Mouse (Mus musculus) heart, embryonic 15.5 days (tissue): ENCODE data around the gene Lep. TPM values are rescaled to one million over a fixed set of nuclear protein-coding genes. Genes with fewer than 3 reads are reported as not detected.

Source experiments
- ATAC-seq: fragments of 200-750 bp; cut with Nextera tagmentation; replicated peaks from 2 replicates; pipeline ENCODE4 v1.8.0; 2017; ENCODE audit warnings: low read depth, moderate TSS enrichment; ENCODE audit not compliant: insufficient number of reproducible peaks, insufficient read depth, low FRiP score
- H3K27ac ChIP-seq: fragments of 300-500 bp; sonication (generic); 2 replicates; pipeline ENCODE4 v1.5.1; 2015; ENCODE audit warnings: mild to moderate bottlenecking, inconsistent platforms
- H3K27me3 ChIP-seq: fragments of 300-500 bp; sonication (generic); 2 replicates; pipeline ENCODE4 v1.6.1; 2015; ENCODE audit warnings: inconsistent platforms
- H3K36me3 ChIP-seq: fragments of 300-500 bp; sonication (generic); 2 replicates; pipeline ENCODE4 v1.6.1; 2015; ENCODE audit warnings: mild to moderate bottlenecking, inconsistent platforms
- H3K4me1 ChIP-seq: fragments of 300-500 bp; sonication (generic); replicated peaks from 2 replicates; pipeline ENCODE4 v1.6.1; 2015; ENCODE audit warnings: inconsistent platforms
- H3K4me2 ChIP-seq: fragments of 300-500 bp; sonication (generic); 2 replicates; pipeline ENCODE4 v1.6.1; 2015; ENCODE audit warnings: inconsistent platforms, mild to moderate bottlenecking, moderate library complexity
- H3K4me3 ChIP-seq: fragments of 300-500 bp; sonication (generic); 2 replicates; pipeline ENCODE4 v1.5.1; 2015; ENCODE audit warnings: mild to moderate bottlenecking, inconsistent platforms
- H3K9ac ChIP-seq: fragments of 300-500 bp; sonication (generic); 2 replicates; pipeline ENCODE4 v1.6.1; 2015; ENCODE audit warnings: mild to moderate bottlenecking, inconsistent platforms
- H3K9me3 ChIP-seq: fragments of 300-500 bp; sonication (generic); replicated peaks from 2 replicates; pipeline ENCODE4 v1.6.1; 2016; ENCODE audit warnings: inconsistent platforms
- WGBS: fragments of 180-500 bp; shearing (Covaris S2); methylation state at CpG from one replicate; pipeline ENCODE4 v1.1.7; 2015; ENCODE audit warnings: mixed read lengths; 5-methylcytosine and 5-hydroxymethylcytosine counted together
- polyA plus RNA-seq: library from polyadenylated mRNA; unstranded; fragments of >200 nt; fragmentation: Nextera tagmentation; extraction: Ambion mirVana; gene quantifications from 2 replicates; pipeline ENCODE4 v1.2.1, GENCODE M21; 2015

Lep gene
- polyA plus RNA-seq, 1 experiment from 2014 or later, result not detected

- no peaks in the 10 kb centered on the region; the same call in 1 of the 2 replicates for H3K27me3 ChIP-seq
- no peak overlapping the region for H3K4me3 ChIP-seq
- WGBS, result 56% methylated on average over 7 of the region's 7 CpGs
- peak; percentile 58; the same call in 1 of the 2 replicates for ATAC-seq
- H3K36me3 ChIP-seq, result no peaks in the 10 kb centered on the region
- H3K9me3 ChIP-seq, result 0 out of 2 replicates have a peak, but pooled peaks cover 7% of the 10 kb centered on the region
- H3K4me2 ChIP-seq, result no peak overlapping the region
- peak overlapping the region; percentile 20; the same call in 1 of the 2 replicates for H3K27ac ChIP-seq
- H3K9ac ChIP-seq, result no peak overlapping the region
- H3K4me1 ChIP-seq, result no peaks in the 10 kb centered on the region
Observed at GRCm38 (mm10) chr6:29087921-29088709, 28.1 kb downstream of the Lep start.

- WGBS, result 83% methylated on average over 7 of the region's 7 CpGs
Observed at GRCm38 (mm10) chr6:29092234-29092633, 32.2 kb downstream of the Lep start.

GRCm38 (mm10) chr6:29092904-29093303, 32.9 kb downstream of the Lep start:
- Histone ChIP-seq H3K9ac (no peak overlapping the region), H3K4me2 (no peak overlapping the region), H3K27ac (no peak overlapping the region), H3K4me3 (no peak overlapping the region), H3K4me1 (no peaks in the 10 kb centered on the region), H3K36me3 (no peaks in the 10 kb centered on the region), H3K9me3 (0 out of 2 replicates have a peak, but pooled peaks cover 7% of the 10 kb centered on the region), H3K27me3 (no peaks in the 10 kb centered on the region)
- WGBS, result 58% methylated on average over 11 of the region's 11 CpGs
- ATAC-seq, result no peak

More at GRCm38 (mm10) chr6:29092234-29092633, 32.2 kb downstream of the Lep start:
- no peak overlapping the region for H3K9ac ChIP-seq
- no peaks in the 10 kb centered on the region for H3K4me1 ChIP-seq
- no peak overlapping the region for H3K4me2 ChIP-seq
- 0 out of 2 replicates have a peak, but pooled peaks cover 7% of the 10 kb centered on the region for H3K9me3 ChIP-seq
- H3K4me3 ChIP-seq, result no peak overlapping the region
- no peak overlapping the region for H3K27ac ChIP-seq
- no peaks in the 10 kb centered on the region for H3K27me3 ChIP-seq
- no peaks in the 10 kb centered on the region for H3K36me3 ChIP-seq
- ATAC-seq, result no peak

- H3K4me2 ChIP-seq, result no peak overlapping the region
- no peaks in the 10 kb centered on the region for H3K9me3 ChIP-seq
- no peaks in the 10 kb centered on the region for H3K27me3 ChIP-seq
- 63% methylated on average over 14 of the region's 14 CpGs for WGBS
- no peak for ATAC-seq
- no peak overlapping the region for H3K9ac ChIP-seq
- no peak overlapping the region for H3K4me3 ChIP-seq
- H3K4me1 ChIP-seq, result no peaks in the 10 kb centered on the region
- no peaks in the 10 kb centered on the region for H3K36me3 ChIP-seq
- no peak overlapping the region for H3K27ac ChIP-seq
Observed at GRCm38 (mm10) chr6:29099536-29100170, 39.6 kb downstream of the Lep start.

GRCm38 (mm10) chr6:29100423-29100822, 40.4 kb downstream of the Lep start:
- H3K4me2 ChIP-seq, result no peak overlapping the region
- ATAC-seq, result no peak
- no peak overlapping the region for H3K9ac ChIP-seq
- 19% methylated on average over 3 of the region's 3 CpGs for WGBS
- no peaks in the 10 kb centered on the region for H3K4me1 ChIP-seq
- no peaks in the 10 kb centered on the region for H3K36me3 ChIP-seq
- H3K27ac ChIP-seq, result no peak overlapping the region
- no peaks in the 10 kb centered on the region for H3K9me3 ChIP-seq
- no peak overlapping the region for H3K4me3 ChIP-seq
- H3K27me3 ChIP-seq, result no peaks in the 10 kb centered on the region

- Histone ChIP-seq H3K4me2 (no peak overlapping the region), H3K9ac (no peak overlapping the region), H3K27me3 (no peaks in the 10 kb centered on the region), H3K4me1 (no peaks in the 10 kb centered on the region), H3K36me3 (no peaks in the 10 kb centered on the region), H3K9me3 (no peaks in the 10 kb centered on the region), H3K4me3 (no peak overlapping the region), H3K27ac (no peak overlapping the region)
- no peak for ATAC-seq
- WGBS, result 76% methylated on average over 9 of the region's 9 CpGs
Observed at GRCm38 (mm10) chr6:29101248-29101864, 41.3 kb downstream of the Lep start.

- Histone ChIP-seq H3K27me3 (no peaks in the 10 kb centered on the region), H3K9me3 (no peaks in the 10 kb centered on the region), H3K4me3 (no peak overlapping the region), H3K27ac (no peak overlapping the region), H3K9ac (no peak overlapping the region), H3K4me1 (no peaks in the 10 kb centered on the region), H3K36me3 (no peaks in the 10 kb centered on the region), H3K4me2 (no peak overlapping the region)
- no peak for ATAC-seq
- 73% methylated on average over 1 of the region's 1 CpGs for WGBS
Observed at GRCm38 (mm10) chr6:29108376-29108775, 48.4 kb downstream of the Lep start.

GRCm38 (mm10) chr6:29111501-29111900, 51.5 kb downstream of the Lep start:
- Histone ChIP-seq H3K27ac (no peak overlapping the region), H3K27me3 (no peaks in the 10 kb centered on the region)

GRCm38 (mm10) chr6:29115756-29116155, 55.7 kb downstream of the Lep start:
- Histone ChIP-seq H3K9ac (no peak overlapping the region), H3K4me2 (no peak overlapping the region), H3K4me1 (peaks cover 6% of the 10 kb centered on the region; the same call in 1 of the 2 replicates), H3K27ac (no peak overlapping the region), H3K27me3 (no peaks in the 10 kb centered on the region), H3K4me3 (no peak overlapping the region), H3K36me3 (no peaks in the 10 kb centered on the region), H3K9me3 (no peaks in the 10 kb centered on the region)
- ATAC-seq, result no peak
- 58% methylated on average over 7 of the region's 7 CpGs for WGBS

More at GRCm38 (mm10) chr6:29111501-29111900, 51.5 kb downstream of the Lep start:
- no peaks in the 10 kb centered on the region for H3K9me3 ChIP-seq
- no peak overlapping the region for H3K9ac ChIP-seq
- H3K4me1 ChIP-seq, result no peaks in the 10 kb centered on the region
- H3K4me3 ChIP-seq, result no peak overlapping the region
- H3K4me2 ChIP-seq, result no peak overlapping the region
- WGBS, result 84% methylated on average over 4 of the region's 4 CpGs
- H3K36me3 ChIP-seq, result no peaks in the 10 kb centered on the region
- no peak for ATAC-seq

GRCm38 (mm10) chr6:29117417-29118104, 57.5 kb downstream of the Lep start:
- no peaks in the 10 kb centered on the region for H3K9me3 ChIP-seq
- ATAC-seq, result no peak
- WGBS, result 54% methylated on average over 7 of the region's 7 CpGs

GRCm38 (mm10) chr6:29118231-29118630, 58.2 kb downstream of the Lep start:
- no peak overlapping the region for H3K4me3 ChIP-seq
- H3K9ac ChIP-seq, result no peak overlapping the region
- H3K27ac ChIP-seq, result no peak overlapping the region
- H3K36me3 ChIP-seq, result no peaks in the 10 kb centered on the region
- no peak for ATAC-seq
- no peaks in the 10 kb centered on the region for H3K9me3 ChIP-seq
- H3K4me2 ChIP-seq, result no peak overlapping the region
- no peaks in the 10 kb centered on the region for H3K27me3 ChIP-seq
- peaks cover 6% of the 10 kb centered on the region; the same call in 1 of the 2 replicates for H3K4me1 ChIP-seq

More at GRCm38 (mm10) chr6:29117417-29118104, 57.5 kb downstream of the Lep start:
- no peak overlapping the region for H3K9ac ChIP-seq
- H3K4me1 ChIP-seq, result peaks cover 6% of the 10 kb centered on the region; the same call in 1 of the 2 replicates
- no peaks in the 10 kb centered on the region for H3K27me3 ChIP-seq
- 0 out of 2 replicates have a peak overlapping the region, but pooled peaks have one; percentile 2 for H3K27ac ChIP-seq
- no peak overlapping the region for H3K4me2 ChIP-seq
- no peak overlapping the region for H3K4me3 ChIP-seq
- no peaks in the 10 kb centered on the region for H3K36me3 ChIP-seq
